Mouse (Mus musculus) CH12.LX (cell line): ENCODE data around the gene Ndufa13. TPM values are rescaled to one million over a fixed set of nuclear protein-coding genes. Genes with fewer than 3 reads are reported as not detected.
"Not testable (repeated sequence)": the region's sequence is repeated elsewhere in the genome, so short reads cannot be mapped to it uniquely, and the experiment has no call there.

ENCODE experiments used
- DNase-seq: peaks from one replicate; pipeline ENCODE4 v3.0.0-alpha.2; 2013; ENCODE audit errors: extremely low read depth
- H3K27ac ChIP-seq: 2 replicates; pipeline ENCODE4 v1.5.1; 2012; ENCODE audit warnings: low read depth, mild to moderate bottlenecking, control low read depth, moderate library complexity; ENCODE audit not compliant: insufficient read depth
- H3K27me3 ChIP-seq: replicated peaks from 2 replicates; pipeline ENCODE3; 2012; ENCODE audit warnings: inconsistent platforms
- H3K36me3 ChIP-seq, 2 experiments: replicated peaks in 1 of 2; 2 replicates each; pipeline versions ENCODE3 to v1.6.1; 2012; ENCODE audit warnings: inconsistent platforms in 1 of 2, low read length in 1 of 2, mild to moderate bottlenecking in 1 of 2, mixed read lengths in 1 of 2, moderate library complexity in 1 of 2; ENCODE audit not compliant: control insufficient read depth in 1 of 2, insufficient read depth in 1 of 2
- H3K4me1 ChIP-seq, 2 experiments: 2 replicates each; pipeline ENCODE4 v1.6.1; 2012; ENCODE audit warnings: inconsistent platforms in 1 of 2, moderate library complexity in 1 of 2; ENCODE audit not compliant: insufficient read depth in 2 of 2, control insufficient read depth in 1 of 2
- H3K4me2 ChIP-seq: 2 replicates; pipeline ENCODE4 v1.6.1; 2012; ENCODE audit warnings: low read depth, mild to moderate bottlenecking, control low read depth; ENCODE audit not compliant: poor library complexity, insufficient read depth, severe bottlenecking
- H3K4me3 ChIP-seq, 3 experiments: fragments of 150-350 bp in 1 of 3; sonication (generic) in 1 of 3; replicated peaks in 1 of 3; 2 replicates each; pipeline versions ENCODE3 to v1.5.1; 2011 to 2012; ENCODE audit warnings: low read depth in 2 of 3, low read length in 2 of 3, mild to moderate bottlenecking in 2 of 3, moderate library complexity in 2 of 3, control low read depth in 1 of 3, improper control_type of control experiment in 1 of 3, inconsistent platforms in 1 of 3, mixed read lengths in 1 of 3; ENCODE audit not compliant: poor library complexity in 1 of 3
- H3K79me2 ChIP-seq: replicated peaks from 2 replicates; pipeline ENCODE4 v1.6.1; 2012; ENCODE audit warnings: mild to moderate bottlenecking, moderate library complexity; ENCODE audit not compliant: control insufficient read depth, poor library complexity, insufficient read depth, severe bottlenecking; ENCODE audit errors: extremely low read depth
- H3K9ac ChIP-seq: 2 replicates; pipeline ENCODE4 v1.6.1; 2012; ENCODE audit warnings: low read depth, mild to moderate bottlenecking, control low read depth, moderate library complexity; ENCODE audit not compliant: insufficient read depth
- H3K9me3 ChIP-seq: replicated peaks from 2 replicates; pipeline ENCODE3; 2012; ENCODE audit warnings: low read length, inconsistent platforms, mixed read lengths
- CHD1 ChIP-seq: IDR thresholded peaks from 2 replicates; pipeline ENCODE4 v1.6.1; 2012; ENCODE audit warnings: low read depth, low read length, improper control_type of control experiment, inconsistent platforms
- CHD2 ChIP-seq: IDR thresholded peaks from 2 replicates; pipeline ENCODE4 v1.6.1; 2011; ENCODE audit warnings: low read length, improper control_type of control experiment
- ELF1 ChIP-seq: IDR thresholded peaks from 2 replicates; pipeline ENCODE4 v1.6.1; 2014; ENCODE audit warnings: low read depth, mild to moderate bottlenecking, inconsistent platforms, low read length, improper control_type of control experiment
- EP300 ChIP-seq: IDR thresholded peaks from 2 replicates; pipeline ENCODE4 v1.6.1; 2011; ENCODE audit warnings: low read length, improper control_type of control experiment
- IRF4 ChIP-seq: IDR thresholded peaks from 2 replicates; pipeline ENCODE4 v1.6.1; 2014; ENCODE audit warnings: low read depth, mild to moderate bottlenecking, inconsistent platforms, low read length, improper control_type of control experiment
- MAFK ChIP-seq: IDR thresholded peaks from 2 replicates; pipeline ENCODE4 v1.6.1; 2011; ENCODE audit warnings: low read length, improper control_type of control experiment; ENCODE audit not compliant: insufficient replicate concordance
- MAZ ChIP-seq: IDR thresholded peaks from 2 replicates; pipeline ENCODE4 v1.6.1; 2012; ENCODE audit warnings: low read depth, mild to moderate bottlenecking, inconsistent platforms, low read length, improper control_type of control experiment, moderate library complexity
- MYC ChIP-seq: IDR thresholded peaks from 2 replicates; pipeline ENCODE4 v1.6.1; 2011; ENCODE audit warnings: low read depth, mild to moderate bottlenecking, improper control_type of control experiment, low read length
- NELFE ChIP-seq: IDR thresholded peaks from 2 replicates; pipeline ENCODE4 v1.6.1; 2011; ENCODE audit warnings: low read depth, low read length, improper control_type of control experiment
- NRF1 ChIP-seq: IDR thresholded peaks from 2 replicates; pipeline ENCODE4 v1.6.1; 2014; ENCODE audit warnings: low read depth, mild to moderate bottlenecking, inconsistent platforms, low read length, improper control_type of control experiment, moderate library complexity
- PAX5 ChIP-seq: IDR thresholded peaks from 2 replicates; pipeline ENCODE4 v1.6.1; 2012; ENCODE audit warnings: low read length, inconsistent platforms, mixed read lengths
- POLR2A ChIP-seq: IDR thresholded peaks from 2 replicates; pipeline ENCODE4 v1.6.1; 2011; ENCODE audit warnings: low read depth, mild to moderate bottlenecking, improper control_type of control experiment, low read length
- POLR2AphosphoS2 ChIP-seq: IDR thresholded peaks from 2 replicates; pipeline ENCODE4 v1.6.1; 2011; ENCODE audit warnings: low read depth, low read length, improper control_type of control experiment
- ZC3H11A ChIP-seq: IDR thresholded peaks from 2 replicates; pipeline ENCODE4 v1.6.1; 2012; ENCODE audit warnings: low read depth, mild to moderate bottlenecking, inconsistent platforms, low read length, improper control_type of control experiment
- dilution Hi-C: fragments of 300-500 bp; cut with MboI; formaldehyde crosslinking; loops from 2 replicates; pipeline ENCODE4 v1.14.3; 2020; ENCODE audit warnings: low sequenced_read_pairs; ENCODE audit not compliant: extremely low pct_unique_long_range_greater_than_20kb, extremely low pct_ligation_motif_present
- in situ Hi-C: fragments of 300-500 bp; cut with MboI; formaldehyde crosslinking; loops from 3 replicates; pipeline ENCODE4 v1.14.3; 2019; ENCODE audit warnings: low sequenced_read_pairs, low pct_ligation_motif_present, low pct_unique_long_range_greater_than_20kb, mixed read lengths
- polyA plus RNA-seq: library from polyadenylated mRNA; unstranded; fragments of >175 nt; gene quantifications from 2 replicates; pipeline ENCODE4 v1.2.1, GENCODE M21; 2012; ENCODE audit warnings: low read depth; ENCODE audit not compliant: insufficient read length
- total RNA-seq, 2 experiments: library from RNA; depleted of rRNA; stranded (reverse); fragments of 300-350 nt in 1 of 2; fragments of >200 nt in 1 of 2; gene quantifications; 2 replicates each; pipeline ENCODE4 v1.2.3; 2012 to 2014

The Ndufa13 gene
- total and polyA plus RNA-seq, 3 experiments: 74.7 to 177 (median 90.1) TPM

DNA sequence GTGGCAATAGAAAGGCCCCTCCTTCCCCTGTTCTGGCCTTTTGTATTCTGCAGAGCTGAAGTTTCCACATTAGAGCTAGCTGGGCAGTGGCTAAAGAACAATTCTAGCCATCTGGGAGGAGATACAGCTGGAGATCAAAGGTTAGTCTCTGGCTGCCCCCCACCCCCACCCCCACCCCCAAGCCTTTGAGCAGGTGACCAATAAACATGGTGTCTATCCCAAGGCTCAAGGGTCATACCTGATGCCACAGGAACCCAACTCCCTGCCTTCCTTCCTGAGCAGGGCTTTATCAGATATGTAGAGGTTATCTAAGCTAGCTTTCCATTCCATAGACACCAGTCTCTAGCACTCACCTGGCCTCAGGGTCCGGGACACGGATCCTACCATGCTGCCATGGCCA, 47.9 kb upstream of the Ndufa13 start:
- Histone ChIP-seq H3K9me3 (no peaks in the 10 kb centered on the region), H3K27me3 (no peaks in the 10 kb centered on the region), H3K9ac (no peak overlapping the region), H3K4me2 (no peak overlapping the region), H3K27ac (no peak overlapping the region), H3K4me3 (no peak overlapping the region), H3K4me1 (peaks cover 0 to 24% of the 10 kb centered on the region in 2 experiments; a peak in 2 of 4 replicates), H3K79me2 (peaks cover 45% of the 10 kb centered on the region), H3K36me3 (peaks cover 19 to 84% of the 10 kb centered on the region in 2 experiments)
- TF ChIP-seq POLR2AphosphoS2: no peak
- TF ChIP-seq CHD2: no peak
- TF ChIP-seq NELFE: no peak
- in situ Hi-C loops: no loop called here
- dilution Hi-C loops: no loop called here
- no peak for DNase-seq

DNA sequence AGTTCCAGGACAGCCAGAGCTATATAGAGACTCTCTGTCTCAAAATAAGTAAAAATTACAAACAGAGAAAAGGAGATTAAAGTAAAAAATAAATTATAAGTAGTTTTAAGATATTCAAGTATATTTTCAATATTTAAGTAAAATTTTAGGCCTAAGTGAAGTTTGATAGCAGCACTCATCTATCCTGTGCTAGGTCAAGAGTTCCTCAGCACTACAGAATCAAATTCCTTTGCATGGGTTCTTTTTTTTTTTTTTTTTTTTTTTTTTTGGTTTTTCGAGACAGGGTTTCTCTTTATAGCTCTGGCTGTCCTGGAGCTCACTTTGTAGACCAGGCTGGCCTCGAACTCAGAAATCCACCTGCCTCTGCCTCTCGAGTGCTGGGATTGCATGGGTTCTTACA, 40.1 kb upstream of the Ndufa13 start:
- H3K4me1 ChIP-seq: peaks cover 34 to 67% of the 10 kb centered on the region in 2 experiments
- H3K9ac ChIP-seq, dilution Hi-C loops, in situ Hi-C loops, H3K9me3 ChIP-seq, DNase-seq, H3K27me3 ChIP-seq, H3K4me2 ChIP-seq, H3K4me3 ChIP-seq, H3K27ac ChIP-seq: not testable (repeated sequence)
- H3K79me2 ChIP-seq: peaks cover 47% of the 10 kb centered on the region
- H3K36me3 ChIP-seq: peaks cover 13 to 64% of the 10 kb centered on the region in 2 experiments

DNA sequence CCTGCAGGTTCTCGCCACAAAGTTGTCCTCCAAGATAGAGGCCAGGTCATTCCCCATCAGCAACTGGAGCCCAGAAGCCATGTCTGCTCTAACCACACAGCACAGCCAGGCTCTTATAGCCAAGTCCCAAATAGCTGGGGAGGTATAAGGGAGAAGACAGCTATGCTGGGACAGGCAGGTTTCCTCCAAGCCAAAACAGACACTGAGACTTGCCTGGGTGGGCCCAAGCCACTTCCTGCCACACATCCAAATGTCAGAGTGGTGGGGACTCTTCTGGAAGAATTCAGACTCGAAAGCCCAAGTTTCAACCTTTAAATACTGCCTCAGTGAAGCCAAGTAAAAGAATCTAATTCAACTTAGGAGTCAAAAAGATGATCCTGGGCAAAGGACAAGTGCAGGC, 38.0 kb upstream of the Ndufa13 start:
- peaks cover 18 to 68% of the 10 kb centered on the region in 2 experiments for H3K36me3 ChIP-seq
- DNase-seq: no peak
- in situ Hi-C loops (no loop called here), dilution Hi-C loops (no loop called here)
- no peaks in the 10 kb centered on the region for H3K27me3 ChIP-seq
- TF ChIP-seq PAX5: no peak
- no peak for TF ChIP-seq POLR2A
- no peak for TF ChIP-seq ELF1
- TF ChIP-seq NRF1: no peak
- no peak for TF ChIP-seq MAZ
- no peak for TF ChIP-seq CHD1
- no peak for TF ChIP-seq MYC
- TF ChIP-seq EP300: no peak
- TF ChIP-seq MAFK: no peak
- TF ChIP-seq ZC3H11A: no peak
- no peak for TF ChIP-seq IRF4
- H3K4me3 ChIP-seq: no peak overlapping the region
- H3K27ac ChIP-seq: peak overlapping the region; percentile 70
- H3K9me3 ChIP-seq: no peaks in the 10 kb centered on the region
- H3K4me1 ChIP-seq: peaks cover 38 to 83% of the 10 kb centered on the region in 2 experiments
- H3K79me2 ChIP-seq: peaks cover 49% of the 10 kb centered on the region
- peak overlapping the region; percentile 32; the same call in 1 of the 2 replicates for H3K4me2 ChIP-seq
- H3K9ac ChIP-seq: peak overlapping the region; percentile 19; the same call in 1 of the 2 replicates
